Mouse (Mus musculus): ENCODE measurements around the gene Myo1a. TPM values are rescaled to one million over a fixed set of nuclear protein-coding genes. Genes with fewer than 3 reads are reported as not detected.
A peak's percentile ranks its signal among the peaks of the same experiment; 100 is the strongest.
"Not testable (repeated sequence)": the region's sequence is repeated elsewhere in the genome, so short reads cannot be mapped to it uniquely, and the experiment has no call there.

Myo1a gene
- polyA plus RNA-seq, 1 experiment from 2014 or later, result 0.14 TPM

- no peak overlapping the region for H3K4me3 ChIP-seq (ENCODE audit: low read depth, low read length)
- H3K9me3 ChIP-seq (replicated peaks; ENCODE audit: control insufficient read depth, low read length), result no peaks in the 10 kb centered on the region
- H3K4me2 ChIP-seq, result no peak overlapping the region
- ATAC-seq (replicated peaks; ENCODE audit: insufficient number of reproducible peaks, low FRiP score, low TSS enrichment), result no peak
- H3K27ac ChIP-seq (ENCODE audit: low read depth, low read length), result peak overlapping the region; percentile 59; the same call in 1 of the 2 replicates
- H3K27me3 ChIP-seq (ENCODE audit: control insufficient read depth, insufficient read depth, low read length), result no peaks in the 10 kb centered on the region
- no peak overlapping the region for H3K9ac ChIP-seq (ENCODE audit: low read depth, low read length)
- peaks cover 4% of the 10 kb centered on the region; the same call in 1 of the 2 replicates for H3K4me1 ChIP-seq (ENCODE audit: control insufficient read depth, insufficient read depth, low read length)
- WGBS (ENCODE audit: insufficient replicate concordance), result 62% methylated on average over 6 of the region's 6 CpGs
- H3K36me3 ChIP-seq (ENCODE audit: control insufficient read depth, insufficient read depth, low read length), result no peaks in the 10 kb centered on the region; the same call in 1 of the 2 replicates
These were observed 49.7 kb downstream of the Myo1a start for GRCm38 (mm10) chr10:127754566-127755166.

GRCm38 (mm10) chr10:127755246-127755645 is 50.3 kb downstream of the Myo1a start:
- Histone ChIP-seq H3K4me1 (ENCODE audit: control insufficient read depth, insufficient read depth, low read length) (0 out of 2 replicates have a peak, but pooled peaks cover 3% of the 10 kb centered on the region), H3K9me3 (replicated peaks; ENCODE audit: control insufficient read depth, low read length) (no peaks in the 10 kb centered on the region), H3K4me3 (ENCODE audit: low read depth, low read length) (no peak overlapping the region), H3K36me3 (ENCODE audit: control insufficient read depth, insufficient read depth, low read length) (no peaks in the 10 kb centered on the region), H3K4me2 (no peak overlapping the region), H3K9ac (ENCODE audit: low read depth, low read length) (no peak overlapping the region), H3K27me3 (ENCODE audit: control insufficient read depth, insufficient read depth, low read length) (no peaks in the 10 kb centered on the region), H3K27ac (ENCODE audit: low read depth, low read length) (peak overlapping the region; percentile 59; the same call in 1 of the 2 replicates)
- ATAC-seq (replicated peaks; ENCODE audit: insufficient number of reproducible peaks, low FRiP score, low TSS enrichment), result no peak
- WGBS (ENCODE audit: insufficient replicate concordance), result 49% methylated on average over 3 of the region's 3 CpGs

- Histone ChIP-seq H3K9me3 (replicated peaks; ENCODE audit: control insufficient read depth, low read length) (no peaks in the 10 kb centered on the region), H3K9ac (ENCODE audit: low read depth, low read length) (peak overlapping the region; percentile 56), H3K27me3 (ENCODE audit: control insufficient read depth, insufficient read depth, low read length) (no peaks in the 10 kb centered on the region), H3K27ac (ENCODE audit: low read depth, low read length) (peak overlapping the region; percentile 70), H3K4me3 (ENCODE audit: low read depth, low read length) (peak overlapping the region; percentile 17; the same call in 1 of the 2 replicates), H3K4me1 (ENCODE audit: control insufficient read depth, insufficient read depth, low read length) (0 out of 2 replicates have a peak, but pooled peaks cover 3% of the 10 kb centered on the region), H3K4me2 (peak overlapping the region; percentile 57), H3K36me3 (ENCODE audit: control insufficient read depth, insufficient read depth, low read length) (no peaks in the 10 kb centered on the region)
- 0 out of 2 replicates have a peak, but pooled peaks have one; percentile 20 for ATAC-seq (replicated peaks; ENCODE audit: insufficient number of reproducible peaks, low FRiP score, low TSS enrichment)
- 29% methylated on average over 18 of the region's 18 CpGs for WGBS (ENCODE audit: insufficient replicate concordance)
These were observed 50.9 kb downstream of the Myo1a start for GRCm38 (mm10) chr10:127755770-127756468.

- Histone ChIP-seq H3K4me3 (ENCODE audit: low read depth, low read length) (no peak within 1 kb of the TSS), H3K36me3 (ENCODE audit: control insufficient read depth, insufficient read depth, low read length) (no peaks in the 10 kb centered on the region), H3K27me3 (ENCODE audit: control insufficient read depth, insufficient read depth, low read length) (no peaks in the 10 kb centered on the region), H3K27ac (ENCODE audit: low read depth, low read length) (no peak within 1 kb of the TSS), H3K9me3 (replicated peaks; ENCODE audit: control insufficient read depth, low read length) (no peaks in the 10 kb centered on the region), H3K9ac (ENCODE audit: low read depth, low read length) (no peak within 1 kb of the TSS), H3K4me2 (no peak within 1 kb of the TSS), H3K4me1 (ENCODE audit: control insufficient read depth, insufficient read depth, low read length) (0 out of 2 replicates have a peak, but pooled peaks cover 3% of the 10 kb centered on the region)
- no peak for ATAC-seq (replicated peaks; ENCODE audit: insufficient number of reproducible peaks, low FRiP score, low TSS enrichment)
- 55% methylated on average over 9 of the region's 9 CpGs for WGBS (ENCODE audit: insufficient replicate concordance)
These were observed 54.5 kb downstream of the Myo1a start, which contains the start of the genes Rdh1 and Rdh16f1 for GRCm38 (mm10) chr10:127759181-127760110. Gene Rdh1 (plus strand): TSS chr10:127759721. Gene Rdh16f1 (plus strand): TSS chr10:127759787.

GRCm38 (mm10) chr10:127762926-127763325 is 58.0 kb downstream of the Myo1a start:
- H3K4me3 ChIP-seq (ENCODE audit: low read depth, low read length); H3K9me3 ChIP-seq (replicated peaks; ENCODE audit: control insufficient read depth, low read length); ATAC-seq (replicated peaks; ENCODE audit: insufficient number of reproducible peaks, low FRiP score, low TSS enrichment); H3K27ac ChIP-seq (ENCODE audit: low read depth, low read length); H3K36me3 ChIP-seq (ENCODE audit: control insufficient read depth, insufficient read depth, low read length); H3K9ac ChIP-seq (ENCODE audit: low read depth, low read length); H3K27me3 ChIP-seq (ENCODE audit: control insufficient read depth, insufficient read depth, low read length); H3K4me2 ChIP-seq; H3K4me1 ChIP-seq (ENCODE audit: control insufficient read depth, insufficient read depth, low read length): not testable (repeated sequence)
- WGBS (ENCODE audit: insufficient replicate concordance), result 85% methylated on average over 10 of the region's 10 CpGs

GRCm38 (mm10) chr10:127763914-127764680 is 59.1 kb downstream of the Myo1a start:
- Histone ChIP-seq H3K4me2 (no peak overlapping the region), H3K27me3 (ENCODE audit: control insufficient read depth, insufficient read depth, low read length) (no peaks in the 10 kb centered on the region), H3K27ac (ENCODE audit: low read depth, low read length) (no peak overlapping the region), H3K9me3 (replicated peaks; ENCODE audit: control insufficient read depth, low read length) (no peaks in the 10 kb centered on the region), H3K4me3 (ENCODE audit: low read depth, low read length) (no peak overlapping the region), H3K4me1 (ENCODE audit: control insufficient read depth, insufficient read depth, low read length) (no peaks in the 10 kb centered on the region), H3K9ac (ENCODE audit: low read depth, low read length) (no peak overlapping the region), H3K36me3 (ENCODE audit: control insufficient read depth, insufficient read depth, low read length) (no peaks in the 10 kb centered on the region)
- ATAC-seq (replicated peaks; ENCODE audit: insufficient number of reproducible peaks, low FRiP score, low TSS enrichment), result no peak
- 63% methylated on average over 12 of the region's 12 CpGs for WGBS (ENCODE audit: insufficient replicate concordance)

- no peak overlapping the region for H3K4me2 ChIP-seq
- WGBS (ENCODE audit: insufficient replicate concordance), result 59% methylated on average over 1 of the region's 1 CpGs
- H3K4me3 ChIP-seq (ENCODE audit: low read depth, low read length), result no peak overlapping the region
- H3K27me3 ChIP-seq (ENCODE audit: control insufficient read depth, insufficient read depth, low read length), result no peaks in the 10 kb centered on the region
- H3K9me3 ChIP-seq (replicated peaks; ENCODE audit: control insufficient read depth, low read length), result no peaks in the 10 kb centered on the region
- H3K36me3 ChIP-seq (ENCODE audit: control insufficient read depth, insufficient read depth, low read length), result no peaks in the 10 kb centered on the region
- H3K9ac ChIP-seq (ENCODE audit: low read depth, low read length), result no peak overlapping the region
- H3K27ac ChIP-seq (ENCODE audit: low read depth, low read length), result no peak overlapping the region
- no peaks in the 10 kb centered on the region for H3K4me1 ChIP-seq (ENCODE audit: control insufficient read depth, insufficient read depth, low read length)
- ATAC-seq (replicated peaks; ENCODE audit: insufficient number of reproducible peaks, low FRiP score, low TSS enrichment), result no peak
These were observed 61.6 kb downstream of the Myo1a start for GRCm38 (mm10) chr10:127766564-127766963.

Data from heart, embryonic 11.5 days (tissue).